ENCODE assay signal across 7 mouse cellular contexts in genomic region chr3:116711624-116712435, GRCm38 (mm10). TPM values are rescaled to one million over a fixed set of nuclear protein-coding genes. Genes with fewer than 3 reads are reported as not detected.
DNase-seq lines count a peak whose midpoint lies in the region; ATAC-seq and TF ChIP-seq lines count a peak whose summit lies in the region.

No protein-coding gene starts in this region.

- no peaks in the 10 kb centered on the region for H3K36me3 ChIP-seq in intestine, postnatal 0 days (ENCODE audit: control insufficient read depth, insufficient read depth)
- H3K36me3 ChIP-seq in midbrain, embryonic 11.5 days (ENCODE audit: control insufficient read depth, insufficient read depth, low read length), result no peaks in the 10 kb centered on the region

- ATAC-seq in intestine, postnatal 0 days, result peak; percentile 94
- ATAC-seq in midbrain, embryonic 11.5 days (ENCODE audit: low FRiP score), result peak; percentile 89

- peak; percentile 57 for DNase-seq in adrenal gland, adult 8-10 months
- DNase-seq in embryo, embryonic 9.5 days (ENCODE audit: extremely low spot score), result peak; percentile 78
- DNase-seq in gastrocnemius, postnatal 4 days (ENCODE audit: low spot score in 2 of 2), result peak; percentile 77 to 86
- DNase-seq in left cerebral cortex, postnatal 4 days, result peak; percentile 76
- DNase-seq in midbrain, embryonic 11.5 days (ENCODE audit: low spot score, missing footprints), result peak; percentile 97
- DNase-seq in right cerebral cortex, postnatal 4 days, result peak; percentile 82

- WGBS in intestine, postnatal 0 days, result under 1% methylated on average over 80 of the region's 85 CpGs
- WGBS in midbrain, embryonic 11.5 days, result under 1% methylated on average over 85 of the region's 85 CpGs

- H3K27ac ChIP-seq in intestine, postnatal 0 days (ENCODE audit: low read depth, low read length), result peak overlapping the region; percentile 95
- peak overlapping the region; percentile 35; the same call in 1 of the 2 replicates for H3K27ac ChIP-seq in midbrain, embryonic 11.5 days (ENCODE audit: low read depth, low read length)

- H3K4me3 ChIP-seq in intestine, postnatal 0 days (ENCODE audit: low read depth, low read length), result peak overlapping the region; percentile 98
- peak overlapping the region; percentile 85 for H3K4me3 ChIP-seq in midbrain, embryonic 11.5 days (ENCODE audit: low read depth, low read length)

- H3K9me3 ChIP-seq in intestine, postnatal 0 days (ENCODE audit: control insufficient read depth), result no peaks in the 10 kb centered on the region
- no peaks in the 10 kb centered on the region for H3K9me3 ChIP-seq in midbrain, embryonic 11.5 days (ENCODE audit: control insufficient read depth, low read length)

- TF ChIP-seq CTCF in intestine, postnatal 0 days (IDR thresholded peaks at IDR 0.05; ENCODE audit: low read depth), result no peak

- H3K4me2 ChIP-seq in intestine, postnatal 0 days (replicated peaks; ENCODE audit: low read depth), result peak overlapping the region; percentile 83
- peak overlapping the region; percentile 79 for H3K4me2 ChIP-seq in midbrain, embryonic 11.5 days

- peaks cover 8% of the 10 kb centered on the region; the same call in 1 of the 2 replicates for H3K4me1 ChIP-seq in intestine, postnatal 0 days (replicated peaks; ENCODE audit: control insufficient read depth, insufficient read depth, low read length)
- peaks cover 4% of the 10 kb centered on the region; the same call in 1 of the 2 replicates for H3K4me1 ChIP-seq in midbrain, embryonic 11.5 days (ENCODE audit: control insufficient read depth, insufficient read depth, low read length)

- intact Hi-C loops in left cerebral cortex, postnatal 4 days (cut with DNase I), result no loop called here

- no peaks in the 10 kb centered on the region for H3K27me3 ChIP-seq in intestine, postnatal 0 days (replicated peaks; ENCODE audit: control insufficient read depth, insufficient read depth, low read length)
- H3K27me3 ChIP-seq in midbrain, embryonic 11.5 days (ENCODE audit: control insufficient read depth, insufficient read depth, low read length), result 0 out of 2 replicates have a peak, but pooled peaks cover 4% of the 10 kb centered on the region

- peak overlapping the region; percentile 99 for H3K9ac ChIP-seq in intestine, postnatal 0 days (ENCODE audit: low read depth, low read length)
- H3K9ac ChIP-seq in midbrain, embryonic 11.5 days (ENCODE audit: low read length), result peak overlapping the region; percentile 91

RNA-seq across cellular contexts. Expression of gene Slc35a3, which starts 0.8 kb away (rescaled TPM):
- 10 to 100 TPM; 24.5 to 30.0 (median 28.0) TPM for total RNA-seq in adrenal gland, adult 8-10 months (2022)
- total RNA-seq in gastrocnemius, postnatal 4 days (2021), result 10 to 100 TPM; 12.6 to 15.6 TPM
- polyA plus RNA-seq in intestine, postnatal 0 days (2015; fragmentation: Nextera tagmentation; extraction: Ambion mirVana), result 19.1 and 20.0 TPM in 2 replicates
- total RNA-seq in left cerebral cortex, postnatal 4 days (2021), result 10 to 100 TPM; 14.6 to 15.8 TPM
- polyA plus RNA-seq in midbrain, embryonic 11.5 days (2014; fragmentation: Nextera tagmentation; extraction: Ambion mirVana), result 7.9 and 8.2 TPM in 2 replicates

RNA-seq across cellular contexts. Expression of gene Gm43191, which starts 30.8 kb away (rescaled TPM):
- not detected for total RNA-seq in adrenal gland, adult 8-10 months (2022)
- total RNA-seq in gastrocnemius, postnatal 4 days (2021), result not detected
- not detected in 2 replicates for polyA plus RNA-seq in intestine, postnatal 0 days (2015; fragmentation: Nextera tagmentation; extraction: Ambion mirVana)
- under 1 TPM in 1 of 2 experiments, not detected in 1; 0.68 TPM for total RNA-seq in left cerebral cortex, postnatal 4 days (2021)
- polyA plus RNA-seq in midbrain, embryonic 11.5 days (2014; fragmentation: Nextera tagmentation; extraction: Ambion mirVana), result not detected in 2 replicates

RNA-seq across cellular contexts. Expression of gene Mfsd14a, which starts 49.4 kb away (rescaled TPM):
- 10 to 100 TPM; 53.3 to 62.0 (median 60.8) TPM for total RNA-seq in adrenal gland, adult 8-10 months (2022)
- 10 to 100 TPM; 26.6 TPM for total RNA-seq in gastrocnemius, postnatal 4 days (2021)
- polyA plus RNA-seq in intestine, postnatal 0 days (2015; fragmentation: Nextera tagmentation; extraction: Ambion mirVana), result 39.4 and 40.0 TPM in 2 replicates
- total RNA-seq in left cerebral cortex, postnatal 4 days (2021), result 10 to 100 TPM; 49.7 to 55.7 TPM
- polyA plus RNA-seq in midbrain, embryonic 11.5 days (2014; fragmentation: Nextera tagmentation; extraction: Ambion mirVana), result 88.7 and 91.6 TPM in 2 replicates

Comparison
In these comparisons a context has a peak if more than half of its experiments do, and no peak if none do; other contexts are left out.
1. Peak in every context shown above with its lines: DNase-seq, ATAC-seq, H3K4me3 ChIP-seq and H3K27ac ChIP-seq.